In genomic region chr10:69252112-69253074, GRCm38 (mm10) we compare ENCODE assay signal across 8 mouse cellular contexts. TPM values are rescaled to one million over a fixed set of nuclear protein-coding genes. Genes with fewer than 3 reads are reported as not detected.
A peak's percentile ranks its signal among the peaks of the same experiment; 100 is the strongest.
DNase-seq lines count a peak whose midpoint lies in the region; ATAC-seq and TF ChIP-seq lines count a peak whose summit lies in the region.
"Had no signal": no experiment of that assay in that cellular context is flagged by ENCODE, and none has a peak within 500 bp of the region (broad histone marks: within the 10 kb centered on the region; RNA-seq: fewer than 3 reads in every experiment).

No protein-coding gene starts in this region.

- peak overlapping the region; percentile 67 for H3K27ac ChIP-seq in liver, adult 2 months (replicated peaks; ENCODE audit: insufficient read depth, low read depth, low read length)
- peak overlapping the region; percentile 78 for H3K27ac ChIP-seq in embryonic facial prominence, embryonic 15.5 days (replicated peaks)
- H3K27ac ChIP-seq in limb, embryonic 13.5 days = peak overlapping the region; percentile 85
- H3K27ac ChIP-seq: midbrain, embryonic 13.5 days had no signal

- no peak for TF ChIP-seq CTCF in liver, adult 2 months (IDR thresholded peaks at IDR 0.05; ENCODE audit: low read depth, low read length)

- H3K27me3 ChIP-seq in liver, adult 2 months (ENCODE audit: control insufficient read depth, insufficient read depth, low read length) = no peaks in the 10 kb centered on the region
- H3K27me3 ChIP-seq in embryonic facial prominence, embryonic 15.5 days = no peaks in the 10 kb centered on the region
- H3K27me3 ChIP-seq in limb, embryonic 13.5 days = no peaks in the 10 kb centered on the region
- no peaks in the 10 kb centered on the region for H3K27me3 ChIP-seq in splenic B cell, adult 2 months (ENCODE audit: control insufficient read depth, insufficient read depth, low read length, poor library complexity, severe bottlenecking)
- H3K27me3 ChIP-seq: midbrain, embryonic 13.5 days had no signal

- no peak for TF ChIP-seq POLR2A in liver, adult 2 months (IDR thresholded peaks at IDR 0.05; ENCODE audit: extremely low read depth, insufficient read depth, low read length)

- H3K9me3 ChIP-seq in embryonic facial prominence, embryonic 15.5 days (replicated peaks) = no peaks in the 10 kb centered on the region
- H3K9me3 ChIP-seq in limb, embryonic 13.5 days = no peaks in the 10 kb centered on the region
- H3K9me3 ChIP-seq: midbrain, embryonic 13.5 days had no signal

- ATAC-seq in embryonic facial prominence, embryonic 15.5 days (ENCODE audit: insufficient number of reproducible peaks, low FRiP score, low TSS enrichment, low read depth) = no peak
- ATAC-seq in limb, embryonic 13.5 days (ENCODE audit: low FRiP score, low read depth) = no peak
- no peak for ATAC-seq in CD4-positive, CD25-positive, alpha-beta regulatory T cell, adult 4 months
- ATAC-seq: midbrain, embryonic 13.5 days had no signal

- DNase-seq in liver, adult 2 months (ENCODE audit: extremely low read depth, low read depth, low spot score) = no peak
- no peak for DNase-seq in liver
- DNase-seq in splenic B cell, adult 2 months (ENCODE audit: low read depth, low spot score) = peak; percentile 72
- no peak for DNase-seq in frontal cortex, postnatal 10 days (ENCODE audit: low spot score in 2 of 2)

- WGBS in liver, adult 2 months = 85% methylated on average over 17 of the region's 17 CpGs
- 81% methylated on average over 17 of the region's 17 CpGs for WGBS in embryonic facial prominence, embryonic 15.5 days
- 84% methylated on average over 17 of the region's 17 CpGs for WGBS in limb, embryonic 13.5 days

- H3K4me1 ChIP-seq in liver, adult 2 months (ENCODE audit: control insufficient read depth, insufficient read depth, low read length) = peaks cover 33% of the 10 kb centered on the region
- H3K4me1 ChIP-seq in embryonic facial prominence, embryonic 15.5 days = peaks cover 25% of the 10 kb centered on the region
- peaks cover 35% of the 10 kb centered on the region for H3K4me1 ChIP-seq in limb, embryonic 13.5 days

- H3K79me2 ChIP-seq in liver, adult 2 months (ENCODE audit: control insufficient read depth, insufficient read depth, low read length) = peaks cover 12% of the 10 kb centered on the region; the same call in 1 of the 2 replicates

- no peak overlapping the region for H3K9ac ChIP-seq in liver, adult 2 months (ENCODE audit: low read depth, low read length)
- H3K9ac ChIP-seq in embryonic facial prominence, embryonic 15.5 days = no peak overlapping the region
- no peak overlapping the region for H3K9ac ChIP-seq in limb, embryonic 13.5 days
- H3K9ac ChIP-seq: midbrain, embryonic 13.5 days had no signal

- peaks cover 25% of the 10 kb centered on the region for H3K36me3 ChIP-seq in liver, adult 2 months (ENCODE audit: control insufficient read depth, insufficient read depth, low read length)
- H3K36me3 ChIP-seq in embryonic facial prominence, embryonic 15.5 days = peaks cover 5% of the 10 kb centered on the region; the same call in 1 of the 2 replicates
- peaks cover 27% of the 10 kb centered on the region for H3K36me3 ChIP-seq in limb, embryonic 13.5 days
- H3K36me3 ChIP-seq in splenic B cell, adult 2 months (ENCODE audit: control insufficient read depth, insufficient read depth, low read length, poor library complexity, severe bottlenecking) = no peaks in the 10 kb centered on the region

- no peak overlapping the region for H3K4me3 ChIP-seq in liver, adult 2 months (ENCODE audit: insufficient read depth, low read depth, low read length)
- H3K4me3 ChIP-seq in embryonic facial prominence, embryonic 15.5 days (replicated peaks) = no peak overlapping the region
- no peak overlapping the region for H3K4me3 ChIP-seq in limb, embryonic 13.5 days
- H3K4me3 ChIP-seq: midbrain, embryonic 13.5 days had no signal

- no peak overlapping the region for H3K4me2 ChIP-seq in embryonic facial prominence, embryonic 15.5 days (replicated peaks)
- H3K4me2 ChIP-seq in limb, embryonic 13.5 days (replicated peaks) = no peak overlapping the region
- H3K4me2 ChIP-seq: midbrain, embryonic 13.5 days had no signal

RNA-seq across cellular contexts. Expression of gene A930033H14Rik, which starts 39.5 kb away (rescaled TPM):
- 4.6 and 5.9 TPM in 2 replicates for total RNA-seq in liver, adult 2 months (2014; rRNA removed)
- 0.26 and 0.50 TPM in 2 replicates for polyA plus RNA-seq in liver, adult 2 months (2012; rRNA removed)
- polyA plus RNA-seq in embryonic facial prominence, embryonic 15.5 days (2015; fragmentation: Nextera tagmentation; extraction: Ambion mirVana) = 3.0 and 3.2 TPM in 2 replicates
- 2.7 and 3.1 TPM in 2 replicates for polyA plus RNA-seq in limb, embryonic 13.5 days (2015; fragmentation: Nextera tagmentation; extraction: Ambion mirVana)
- not detected for polyA plus RNA-seq in CD4-positive, CD25-positive, alpha-beta regulatory T cell, adult 4 months (2017; shearing (Covaris generic))
